Mouse (Mus musculus): ENCODE measurements around the gene Olfr1346.

GRCm38 (mm10) chr7:6438388-6438787 is 28.5 kb upstream of the Olfr1346 start, which contains the start of gene Olfr1344:
- TF ChIP-seq CTCF (IDR thresholded peaks at IDR 0.05; ENCODE audit: control insufficient read depth, insufficient read depth, low read length): no peak
- no peak for TF ChIP-seq POLR2A (IDR thresholded peaks at IDR 0.05; ENCODE audit: borderline replicate concordance, control insufficient read depth, low read depth, low read length)

Measured in bone marrow, adult 2 months (tissue).